Mouse (Mus musculus): ENCODE measurements at regions not wholly inside any gene's neighbourhood (a gene's known extent, or its start where the extent isn't known, plus 50 kb on each side); places are given as distances from the start of the nearest gene placed in this dataset.
"Not testable (repeated sequence)": the region's sequence is repeated elsewhere in the genome, so short reads cannot be mapped to it uniquely, and the experiment has no call there.

- DNase-seq: no peak
Observed at GRCm38 (mm10) chr13:72184116-72184845, 220.8 kb upstream of the Irx1 start.

- no peak for DNase-seq
Observed at GRCm38 (mm10) chr13:72184846-72185118, 221.3 kb upstream of the Irx1 start.

- DNase-seq: no peak
Observed at GRCm38 (mm10) chr13:72195881-72196280, 232.4 kb upstream of the Irx1 start.

GRCm38 (mm10) chr13:72198341-72199105 is 235.0 kb upstream of the Irx1 start:
- DNase-seq: no peak

GRCm38 (mm10) chr13:72209518-72209917 is 246.0 kb upstream of the Irx1 start:
- no peak for DNase-seq

GRCm38 (mm10) chr13:72209946-72210456 is 246.5 kb upstream of the Irx1 start:
- no peak for DNase-seq

- DNase-seq: no peak
Observed at GRCm38 (mm10) chr13:72210474-72211309, 247.2 kb upstream of the Irx1 start.

GRCm38 (mm10) chr13:72211716-72212115 is 248.2 kb upstream of the Irx1 start:
- no peak for DNase-seq

- no peak for DNase-seq
Observed at GRCm38 (mm10) chr13:72212747-72213146, 249.2 kb upstream of the Irx1 start.

GRCm38 (mm10) chr13:72219329-72219728 is 255.8 kb upstream of the Irx1 start:
- no peak for DNase-seq

GRCm38 (mm10) chr13:72227102-72227501 is 263.6 kb upstream of the Irx1 start:
- DNase-seq: no peak

- no peak for DNase-seq
Observed at GRCm38 (mm10) chr13:72231032-72231591, 267.6 kb upstream of the Irx1 start.

- no peak for DNase-seq
Observed at GRCm38 (mm10) chr13:72232080-72232479, 268.6 kb upstream of the Irx1 start.

- no peak for DNase-seq
Observed at GRCm38 (mm10) chr13:72241919-72242318, 278.4 kb upstream of the Irx1 start.

GRCm38 (mm10) chr13:72250419-72250818 is 286.9 kb upstream of the Irx1 start:
- DNase-seq: no peak

GRCm38 (mm10) chr13:72253242-72253641 is 289.7 kb upstream of the Irx1 start:
- DNase-seq: not testable (repeated sequence)

GRCm38 (mm10) chr13:72258794-72259193 is 295.3 kb upstream of the Irx1 start:
- no peak for DNase-seq

GRCm38 (mm10) chr13:72264416-72264815 is 300.9 kb upstream of the Irx1 start:
- no peak for DNase-seq

- DNase-seq: no peak
Observed at GRCm38 (mm10) chr13:72265116-72265515, 301.6 kb upstream of the Irx1 start.

GRCm38 (mm10) chr13:72265650-72266049 is 302.1 kb upstream of the Irx1 start:
- no peak for DNase-seq

- no peak for DNase-seq
Observed at GRCm38 (mm10) chr13:72266174-72266768, 302.7 kb upstream of the Irx1 start.

GRCm38 (mm10) chr13:72280343-72280742 is 316.8 kb upstream of the Irx1 start:
- no peak for DNase-seq

All from adrenal gland, postnatal 25 days (tissue).